Mouse (Mus musculus) spleen, postnatal 36 days (tissue): Measurements from ENCODE around the gene Cog7.
A peak's percentile ranks its signal among the peaks of the same experiment; 100 is the strongest.

ENCODE experiments used
- DNase-seq, 2 experiments: peaks; one replicate each; pipeline ENCODE4 v3.0.0; 2022; ENCODE audit warnings: low spot score in 2 of 2, mixed read lengths in 1 of 2

The Cog7 gene

GRCm38 (mm10) chr7:121981307-121981871, at the start of gene Cog7:
Cog7 (minus strand) TSS chr7:121981711.
- peak; percentile 87 to 88 for DNase-seq

GRCm38 (mm10) chr7:122022131-122022530, 40.6 kb upstream of the Cog7 start:
- DNase-seq, result no peak

GRCm38 (mm10) chr7:122020667-122021354, 39.3 kb upstream of the Cog7 start, which contains the start of gene Gga2:
Gga2 (minus strand) TSS chr7:122021222.
- peak; percentile 90 for DNase-seq

- DNase-seq, result no peak
Observed at GRCm38 (mm10) chr7:122020273-122020666, 38.8 kb upstream of the Cog7 start.

GRCm38 (mm10) chr7:122018978-122019377, 37.5 kb upstream of the Cog7 start:
- DNase-seq, result no peak

- DNase-seq, result peak; percentile 89 to 90
Observed at GRCm38 (mm10) chr7:122018247-122018646, 36.7 kb upstream of the Cog7 start.

GRCm38 (mm10) chr7:122015734-122016133, 34.2 kb upstream of the Cog7 start:
- no peak for DNase-seq

GRCm38 (mm10) chr7:122015105-122015504, 33.6 kb upstream of the Cog7 start:
- DNase-seq, result no peak

GRCm38 (mm10) chr7:122012949-122013348, 31.4 kb upstream of the Cog7 start:
- DNase-seq, result no peak

GRCm38 (mm10) chr7:122012370-122012769, 30.9 kb upstream of the Cog7 start:
- no peak for DNase-seq

- no peak for DNase-seq
Observed at GRCm38 (mm10) chr7:122000396-122000795, 18.9 kb upstream of the Cog7 start.

- no peak for DNase-seq
Observed at GRCm38 (mm10) chr7:121995961-121996360, 14.4 kb upstream of the Cog7 start.

- DNase-seq, result peak; percentile 46 to 50
Observed at GRCm38 (mm10) chr7:121975031-121975430, 6.5 kb downstream of the Cog7 start.

GRCm38 (mm10) chr7:121971698-121972097, 9.8 kb downstream of the Cog7 start:
- DNase-seq, result no peak

GRCm38 (mm10) chr7:121970250-121970649, 11.3 kb downstream of the Cog7 start:
- DNase-seq, result no peak

GRCm38 (mm10) chr7:121968816-121969215, 12.7 kb downstream of the Cog7 start:
- DNase-seq, result no peak

GRCm38 (mm10) chr7:121968242-121968641, 13.3 kb downstream of the Cog7 start:
- no peak for DNase-seq

GRCm38 (mm10) chr7:121966169-121966568, 15.3 kb downstream of the Cog7 start:
- DNase-seq, result no peak

GRCm38 (mm10) chr7:121963883-121964398, 17.6 kb downstream of the Cog7 start:
- peak in 1 of 2 experiments; percentile 18 for DNase-seq

- DNase-seq, result no peak
Observed at GRCm38 (mm10) chr7:121962571-121962959, 18.9 kb downstream of the Cog7 start.

- no peak for DNase-seq
Observed at GRCm38 (mm10) chr7:121961913-121962570, 19.5 kb downstream of the Cog7 start.

- DNase-seq, result no peak
Observed at GRCm38 (mm10) chr7:121955802-121956201, 25.7 kb downstream of the Cog7 start.
